Mouse (Mus musculus) kidney, postnatal 0 days (tissue): ENCODE data around the gene Lhx2. TPM values are rescaled to one million over a fixed set of nuclear protein-coding genes. Genes with fewer than 3 reads are reported as not detected.

ENCODE experiments used
- ATAC-seq: fragments of 200-750 bp; cut with Nextera tagmentation; replicated peaks from 2 replicates; pipeline ENCODE4 v1.8.0; 2017; ENCODE audit warnings: low read depth, moderate number of reproducible peaks, moderate TSS enrichment, moderate library complexity; ENCODE audit not compliant: low FRiP score
- DNase-seq: peaks from one replicate; pipeline ENCODE4 v3.0.0-alpha.2; 2016; ENCODE audit warnings: low spot score
- H3K27ac ChIP-seq: fragments of 300-500 bp; sonication (generic); 2 replicates; pipeline ENCODE4 v1.5.1; 2014; ENCODE audit warnings: mild to moderate bottlenecking
- H3K27me3 ChIP-seq: fragments of 300-500 bp; sonication (generic); 2 replicates; pipeline ENCODE4 v1.6.1; 2014; ENCODE audit warnings: low read length, mixed read lengths; ENCODE audit not compliant: insufficient read depth
- H3K36me3 ChIP-seq: fragments of 300-500 bp; sonication (generic); 2 replicates; pipeline ENCODE4 v1.6.1; 2014; ENCODE audit warnings: low read length, mixed read lengths; ENCODE audit not compliant: insufficient read depth
- H3K4me1 ChIP-seq: fragments of 300-500 bp; sonication (generic); replicated peaks from 2 replicates; pipeline ENCODE4 v1.6.1; 2014; ENCODE audit warnings: antibody characterized with exemption, low read length, mixed read lengths; ENCODE audit not compliant: insufficient read depth
- H3K4me2 ChIP-seq: fragments of 300-500 bp; sonication (generic); 2 replicates; pipeline ENCODE4 v1.6.1; 2014; ENCODE audit warnings: mild to moderate bottlenecking, low read length, moderate library complexity, mixed read lengths
- H3K4me3 ChIP-seq: fragments of 300-500 bp; sonication (generic); replicated peaks from 2 replicates; pipeline ENCODE4 v1.5.1; 2014; ENCODE audit warnings: low read depth, low read length
- H3K9ac ChIP-seq: fragments of 300-500 bp; sonication (generic); 2 replicates; pipeline ENCODE4 v1.6.1; 2014; ENCODE audit warnings: low read depth, low read length
- H3K9me3 ChIP-seq: fragments of 300-500 bp; sonication (generic); replicated peaks from 2 replicates; pipeline ENCODE4 v1.6.1; 2016; ENCODE audit warnings: low read length, inconsistent platforms, mixed read lengths
- CTCF ChIP-seq: IDR thresholded peaks from 2 replicates; pipeline ENCODE4 v1.5.1; 2016; ENCODE audit warnings: antibody characterized with exemption, low read depth, mild to moderate bottlenecking, moderate library complexity
- WGBS: fragments of 180-500 bp; shearing (Covaris S2); extraction: QIAGEN DNeasy Blood & Tissue Kit; methylation state at CpG from one replicate; pipeline ENCODE4 v1.1.7; 2014; 5-methylcytosine and 5-hydroxymethylcytosine counted together
- polyA plus RNA-seq: library from polyadenylated mRNA; unstranded; fragments of >200 nt; fragmentation: Nextera tagmentation; extraction: Ambion mirVana; gene quantifications from 2 replicates; pipeline ENCODE4 v1.2.1, GENCODE M21; 2015

Gene Lhx2
- polyA plus RNA-seq, result 0.07 TPM in 1 of 2 replicates, not detected in the other

GRCm38 (mm10) chr2:38338990-38339909 lies at the start of gene Lhx2:
Lhx2 (plus strand) TSS chr2:38339281.
- Histone ChIP-seq H3K27ac (no peak within 1 kb of the TSS), H3K4me3 (peak within 1 kb of the TSS; percentile 40), H3K9ac (peak within 1 kb of the TSS; percentile 23; the same call in 1 of the 2 replicates), H3K36me3 (no peaks in the 10 kb centered on the region), H3K9me3 (no peaks in the 10 kb centered on the region), H3K27me3 (peaks cover 80% of the 10 kb centered on the region), H3K4me1 (peaks cover 10% of the 10 kb centered on the region; the same call in 1 of the 2 replicates), H3K4me2 (peak within 1 kb of the TSS; percentile 83)
- ATAC-seq (no peak; the same call in 1 of the 2 replicates), DNase-seq (no peak)
- no peak for TF ChIP-seq CTCF
- 1% methylated on average over 65 of the region's 92 CpGs for WGBS

GRCm38 (mm10) chr2:38291526-38291925 lies 47.6 kb upstream of the Lhx2 start:
- no peak overlapping the region for H3K4me2 ChIP-seq
- no peaks in the 10 kb centered on the region for H3K27me3 ChIP-seq
- no peaks in the 10 kb centered on the region; the same call in 1 of the 2 replicates for H3K4me1 ChIP-seq
- 63% methylated on average over 1 of the region's 1 CpGs for WGBS
- no peaks in the 10 kb centered on the region for H3K36me3 ChIP-seq
- no peak overlapping the region for H3K4me3 ChIP-seq
- H3K9me3 ChIP-seq, result no peaks in the 10 kb centered on the region
- no peak overlapping the region for H3K9ac ChIP-seq
- ATAC-seq, result no peak
- no peak overlapping the region for H3K27ac ChIP-seq
- DNase-seq, result no peak
- TF ChIP-seq CTCF, result no peak

- TF ChIP-seq CTCF, result no peak
- Histone ChIP-seq H3K27ac (no peak overlapping the region), H3K4me1 (no peaks in the 10 kb centered on the region), H3K9me3 (no peaks in the 10 kb centered on the region), H3K4me3 (no peak overlapping the region), H3K27me3 (no peaks in the 10 kb centered on the region), H3K36me3 (no peaks in the 10 kb centered on the region), H3K9ac (no peak overlapping the region), H3K4me2 (no peak overlapping the region)
- 93% methylated on average over 4 of the region's 4 CpGs for WGBS
- ATAC-seq (no peak), DNase-seq (no peak)
These were observed 43.1 kb upstream of the Lhx2 start for GRCm38 (mm10) chr2:38295939-38296338.

GRCm38 (mm10) chr2:38300941-38301340 lies 38.1 kb upstream of the Lhx2 start:
- H3K4me1 ChIP-seq, result no peaks in the 10 kb centered on the region
- no peaks in the 10 kb centered on the region for H3K27me3 ChIP-seq
- no peak overlapping the region for H3K9ac ChIP-seq
- H3K9me3 ChIP-seq, result no peaks in the 10 kb centered on the region
- peak; percentile 51 for DNase-seq
- ATAC-seq, result no peak
- no peak for TF ChIP-seq CTCF
- H3K36me3 ChIP-seq, result no peaks in the 10 kb centered on the region
- no peak overlapping the region for H3K4me2 ChIP-seq
- no peak overlapping the region for H3K27ac ChIP-seq
- WGBS, result 68% methylated on average over 2 of the region's 2 CpGs
- H3K4me3 ChIP-seq, result no peak overlapping the region

GRCm38 (mm10) chr2:38305152-38305551 lies 33.9 kb upstream of the Lhx2 start:
- H3K27ac ChIP-seq, result no peak overlapping the region
- H3K36me3 ChIP-seq, result no peaks in the 10 kb centered on the region
- ATAC-seq (no peak), DNase-seq (no peak)
- no peaks in the 10 kb centered on the region for H3K4me1 ChIP-seq
- no peaks in the 10 kb centered on the region for H3K27me3 ChIP-seq
- TF ChIP-seq CTCF, result no peak
- no peak overlapping the region for H3K4me3 ChIP-seq
- no peak overlapping the region for H3K9ac ChIP-seq
- H3K9me3 ChIP-seq, result no peaks in the 10 kb centered on the region
- no peak overlapping the region for H3K4me2 ChIP-seq
- 76% methylated on average over 1 of the region's 1 CpGs for WGBS

GRCm38 (mm10) chr2:38312921-38313320 lies 26.2 kb upstream of the Lhx2 start:
- no peak for TF ChIP-seq CTCF
- WGBS, result 64% methylated on average over 3 of the region's 3 CpGs

More at GRCm38 (mm10) chr2:38312921-38313320, 26.2 kb upstream of the Lhx2 start:
- Histone ChIP-seq H3K9me3 (no peaks in the 10 kb centered on the region), H3K4me1 (no peaks in the 10 kb centered on the region), H3K4me3 (no peak overlapping the region), H3K27ac (no peak overlapping the region), H3K36me3 (no peaks in the 10 kb centered on the region), H3K9ac (no peak overlapping the region), H3K4me2 (no peak overlapping the region), H3K27me3 (no peaks in the 10 kb centered on the region; the same call in none of the 2 replicates)
- no peak for ATAC-seq
- no peak for DNase-seq
